Mouse (Mus musculus) lung, postnatal 0 days (tissue): Measurements from ENCODE around the gene Heatr5b.

Experiments used
- CTCF ChIP-seq: IDR thresholded peaks from 2 replicates; pipeline ENCODE4 v1.5.1; 2016; ENCODE audit warnings: antibody characterized with exemption, mild to moderate bottlenecking
- EP300 ChIP-seq: IDR thresholded peaks from 2 replicates; pipeline ENCODE4 v1.6.1; 2016; ENCODE audit warnings: antibody characterized with exemption, mild to moderate bottlenecking, control low read depth

GRCm38 (mm10) chr17:78791068-78791689, 44.0 kb downstream of the Heatr5b start:
- TF ChIP-seq EP300 (no peak), CTCF (no peak)
